Mouse (Mus musculus) olfactory bulb, adult 2 months (tissue): ENCODE measurements at regions not wholly inside any gene's neighbourhood (a gene's known extent, or its start where the extent isn't known, plus 50 kb on each side); places are given as distances from the start of the nearest gene placed in this dataset.

ENCODE experiments used
- CTCF ChIP-seq: fragments of 200-500 bp; IDR thresholded peaks from 2 replicates; pipeline ENCODE4 v1.5.1; 2012; ENCODE audit warnings: low read depth, mild to moderate bottlenecking, low read length, moderate library complexity; ENCODE audit not compliant: insufficient read depth
- POLR2A ChIP-seq: fragments of 200-500 bp; IDR thresholded peaks from 2 replicates; pipeline ENCODE4 v1.6.1; 2012; ENCODE audit warnings: mild to moderate bottlenecking, low read depth, low read length, moderate library complexity; ENCODE audit not compliant: insufficient read depth

DNA sequence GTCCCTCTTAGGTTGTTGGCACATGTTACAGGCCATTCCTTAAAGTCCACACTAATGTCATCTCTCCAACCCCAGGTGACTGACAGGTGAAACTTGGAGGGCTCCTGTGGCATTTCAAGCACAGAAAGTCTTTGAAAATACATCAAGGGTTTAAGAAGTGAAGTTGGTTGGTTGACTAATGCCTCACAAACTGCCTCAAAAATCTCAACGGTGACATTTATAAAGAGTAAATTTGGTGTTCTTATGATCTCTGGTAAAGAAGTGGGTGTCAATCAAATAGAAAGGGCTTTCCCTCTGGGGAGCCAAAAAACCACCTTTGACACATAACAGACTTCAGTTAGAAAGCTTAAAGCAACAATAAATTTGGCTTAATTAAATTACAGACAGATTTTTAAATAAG, 85.2 kb upstream of the Eomes start:
- TF ChIP-seq POLR2A (no peak), CTCF (no peak)
